Mouse (Mus musculus): ENCODE measurements around the gene Smarcd1. TPM values are rescaled to one million over a fixed set of nuclear protein-coding genes. Genes with fewer than 3 reads are reported as not detected.
A peak's percentile ranks its signal among the peaks of the same experiment; 100 is the strongest.

Smarcd1 gene
- 2.0 and 3.1 TPM in 2 replicates for total RNA-seq (2014; rRNA removed)
- polyA plus RNA-seq (2012; rRNA removed): 8.5 and 9.3 TPM in 2 replicates

GRCm38 (mm10) chr15:99701999-99702900 lies at the start of gene Smarcd1:
Gene Smarcd1 (plus strand): TSS chr15:99702129.
- peaks cover 6% of the 10 kb centered on the region; the same call in 1 of the 2 replicates for H3K4me1 ChIP-seq (ENCODE audit: control insufficient read depth, insufficient read depth, low read length)
- H3K27ac ChIP-seq (replicated peaks; ENCODE audit: insufficient read depth, low read depth, low read length): peak within 1 kb of the TSS; percentile 70
- H3K27me3 ChIP-seq (ENCODE audit: control insufficient read depth, insufficient read depth, low read length): no peaks in the 10 kb centered on the region
- peak within 1 kb of the TSS; percentile 67 for H3K4me3 ChIP-seq (ENCODE audit: insufficient read depth, low read depth, low read length)
- DNase-seq (ENCODE audit: extremely low read depth, low read depth, low spot score): peak; percentile 72
- H3K9ac ChIP-seq (ENCODE audit: low read depth, low read length): peak within 1 kb of the TSS; percentile 92
- H3K79me2 ChIP-seq (ENCODE audit: control insufficient read depth, insufficient read depth, low read length): 0 out of 2 replicates have a peak, but pooled peaks cover 3% of the 10 kb centered on the region
- H3K36me3 ChIP-seq (ENCODE audit: control insufficient read depth, insufficient read depth, low read length): peaks cover under 1% of the 10 kb centered on the region; the same call in 1 of the 2 replicates
- 2% methylated on average over 71 of the region's 71 CpGs for WGBS
- TF ChIP-seq CTCF (IDR thresholded peaks at IDR 0.05; ENCODE audit: low read depth, low read length): peak; percentile 88
- 0 out of 2 replicates have a peak, but pooled peaks have one; percentile 14 for TF ChIP-seq POLR2A (IDR thresholded peaks at IDR 0.05; ENCODE audit: extremely low read depth, insufficient read depth, low read length)

DNA sequence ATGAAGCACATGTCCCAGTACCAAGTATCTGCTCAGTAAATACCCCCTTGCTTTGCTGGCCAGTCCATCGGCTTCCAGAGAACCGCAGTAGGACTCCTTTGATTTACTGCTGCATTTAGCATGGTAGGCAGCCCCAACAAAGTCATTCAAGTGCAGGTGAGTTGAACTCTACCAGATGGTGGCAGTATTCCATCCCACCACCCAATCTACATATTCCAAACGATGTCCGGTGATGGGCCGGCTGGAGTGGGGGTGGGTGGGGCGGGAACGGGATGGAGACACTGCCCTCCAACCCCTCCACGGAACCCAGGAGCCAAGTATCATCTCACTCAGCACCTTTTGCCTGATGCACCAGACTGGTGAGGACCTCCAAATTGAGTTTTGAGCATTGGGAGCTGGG lies 48.6 kb upstream of the Smarcd1 start:
- 25% methylated on average over 8 of the region's 8 CpGs for WGBS
- no peaks in the 10 kb centered on the region for H3K36me3 ChIP-seq (ENCODE audit: control insufficient read depth, insufficient read depth, low read length)
- H3K79me2 ChIP-seq (ENCODE audit: control insufficient read depth, insufficient read depth, low read length): no peaks in the 10 kb centered on the region
- DNase-seq (ENCODE audit: extremely low read depth, low read depth, low spot score): no peak
- no peaks in the 10 kb centered on the region for H3K27me3 ChIP-seq (ENCODE audit: control insufficient read depth, insufficient read depth, low read length)
- TF ChIP-seq CTCF (IDR thresholded peaks at IDR 0.05; ENCODE audit: low read depth, low read length) (no peak), POLR2A (IDR thresholded peaks at IDR 0.05; ENCODE audit: extremely low read depth, insufficient read depth, low read length) (no peak)
- H3K4me1 ChIP-seq (ENCODE audit: control insufficient read depth, insufficient read depth, low read length): no peaks in the 10 kb centered on the region
- no peak overlapping the region for H3K4me3 ChIP-seq (ENCODE audit: insufficient read depth, low read depth, low read length)
- H3K27ac ChIP-seq (replicated peaks; ENCODE audit: insufficient read depth, low read depth, low read length): no peak overlapping the region
- H3K9ac ChIP-seq (ENCODE audit: low read depth, low read length): no peak overlapping the region

DNA sequence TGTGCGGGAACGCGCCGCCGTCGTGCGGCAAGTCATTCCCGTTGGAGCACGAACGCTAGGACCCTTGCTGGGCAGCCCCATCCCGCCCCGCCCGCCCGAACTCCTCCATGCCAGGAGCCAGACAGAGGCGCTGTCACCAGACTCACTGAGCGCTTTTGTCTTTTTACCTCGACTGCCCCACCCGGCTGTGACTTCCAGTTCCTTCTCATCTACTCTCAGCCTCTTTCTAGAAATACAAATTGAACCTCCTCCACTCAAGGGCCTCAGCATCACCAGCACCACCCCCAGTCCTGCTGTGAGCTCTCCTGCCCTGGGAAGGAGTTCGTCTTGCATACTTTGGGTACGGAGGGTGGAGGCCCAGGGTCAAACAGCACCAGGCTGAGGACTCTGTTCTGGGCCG lies 48.1 kb upstream of the Smarcd1 start:
- Histone ChIP-seq H3K27me3 (ENCODE audit: control insufficient read depth, insufficient read depth, low read length) (no peaks in the 10 kb centered on the region), H3K36me3 (ENCODE audit: control insufficient read depth, insufficient read depth, low read length) (no peaks in the 10 kb centered on the region), H3K4me1 (ENCODE audit: control insufficient read depth, insufficient read depth, low read length) (no peaks in the 10 kb centered on the region), H3K79me2 (ENCODE audit: control insufficient read depth, insufficient read depth, low read length) (no peaks in the 10 kb centered on the region), H3K4me3 (ENCODE audit: insufficient read depth, low read depth, low read length) (no peak overlapping the region), H3K27ac (replicated peaks; ENCODE audit: insufficient read depth, low read depth, low read length) (no peak overlapping the region), H3K9ac (ENCODE audit: low read depth, low read length) (no peak overlapping the region)
- DNase-seq (ENCODE audit: extremely low read depth, low read depth, low spot score): no peak
- TF ChIP-seq CTCF (IDR thresholded peaks at IDR 0.05; ENCODE audit: low read depth, low read length): no peak
- no peak for TF ChIP-seq POLR2A (IDR thresholded peaks at IDR 0.05; ENCODE audit: extremely low read depth, insufficient read depth, low read length)
- 28% methylated on average over 21 of the region's 21 CpGs for WGBS

GRCm38 (mm10) chr15:99655956-99656355 lies 46.0 kb upstream of the Smarcd1 start:
- no peak for DNase-seq (ENCODE audit: extremely low read depth, low read depth, low spot score)
- Histone ChIP-seq H3K9ac (ENCODE audit: low read depth, low read length) (no peak overlapping the region), H3K27ac (replicated peaks; ENCODE audit: insufficient read depth, low read depth, low read length) (no peak overlapping the region), H3K36me3 (ENCODE audit: control insufficient read depth, insufficient read depth, low read length) (no peaks in the 10 kb centered on the region), H3K4me1 (ENCODE audit: control insufficient read depth, insufficient read depth, low read length) (no peaks in the 10 kb centered on the region), H3K79me2 (ENCODE audit: control insufficient read depth, insufficient read depth, low read length) (no peaks in the 10 kb centered on the region), H3K4me3 (ENCODE audit: insufficient read depth, low read depth, low read length) (no peak overlapping the region), H3K27me3 (ENCODE audit: control insufficient read depth, insufficient read depth, low read length) (no peaks in the 10 kb centered on the region)
- TF ChIP-seq POLR2A (IDR thresholded peaks at IDR 0.05; ENCODE audit: extremely low read depth, insufficient read depth, low read length): no peak
- TF ChIP-seq CTCF (IDR thresholded peaks at IDR 0.05; ENCODE audit: low read depth, low read length): no peak
- WGBS: 69% methylated on average over 9 of the region's 9 CpGs

GRCm38 (mm10) chr15:99658437-99658836 lies 43.5 kb upstream of the Smarcd1 start:
- no peak overlapping the region for H3K4me3 ChIP-seq (ENCODE audit: insufficient read depth, low read depth, low read length)
- H3K4me1 ChIP-seq (ENCODE audit: control insufficient read depth, insufficient read depth, low read length): no peaks in the 10 kb centered on the region
- WGBS: 77% methylated on average over 2 of the region's 2 CpGs
- no peaks in the 10 kb centered on the region for H3K27me3 ChIP-seq (ENCODE audit: control insufficient read depth, insufficient read depth, low read length)
- H3K9ac ChIP-seq (ENCODE audit: low read depth, low read length): no peak overlapping the region
- no peak overlapping the region for H3K27ac ChIP-seq (replicated peaks; ENCODE audit: insufficient read depth, low read depth, low read length)
- no peak for DNase-seq (ENCODE audit: extremely low read depth, low read depth, low spot score)
- TF ChIP-seq POLR2A (IDR thresholded peaks at IDR 0.05; ENCODE audit: extremely low read depth, insufficient read depth, low read length): no peak
- no peak for TF ChIP-seq CTCF (IDR thresholded peaks at IDR 0.05; ENCODE audit: low read depth, low read length)
- no peaks in the 10 kb centered on the region for H3K79me2 ChIP-seq (ENCODE audit: control insufficient read depth, insufficient read depth, low read length)
- H3K36me3 ChIP-seq (ENCODE audit: control insufficient read depth, insufficient read depth, low read length): no peaks in the 10 kb centered on the region
